Mouse (Mus musculus) embryonic facial prominence, embryonic 14.5 days (tissue): ENCODE data around the gene Mark2. TPM values are rescaled to one million over a fixed set of nuclear protein-coding genes. Genes with fewer than 3 reads are reported as not detected.

ENCODE experiments used
- ATAC-seq: fragments of 200-750 bp; cut with Nextera tagmentation; 2 replicates; pipeline ENCODE4 v1.8.0; 2017; ENCODE audit warnings: low read depth, moderate number of reproducible peaks, moderate TSS enrichment
- DNase-seq: peaks from one replicate; pipeline ENCODE4 v3.0.0-alpha.2; 2015; ENCODE audit warnings: low spot score
- H3K27ac ChIP-seq: fragments of 300-500 bp; sonication (generic); replicated peaks from 2 replicates; pipeline ENCODE4 v1.5.1; 2014; ENCODE audit warnings: low read depth, mild to moderate bottlenecking, low read length, moderate library complexity
- H3K27me3 ChIP-seq: fragments of 300-500 bp; sonication (generic); replicated peaks from 2 replicates; pipeline ENCODE4 v1.6.1; 2014; ENCODE audit warnings: low read length; ENCODE audit not compliant: control insufficient read depth, insufficient read depth
- H3K36me3 ChIP-seq: fragments of 300-500 bp; sonication (generic); 2 replicates; pipeline ENCODE4 v1.6.1; 2014; ENCODE audit warnings: low read length, mixed read lengths; ENCODE audit not compliant: control insufficient read depth, insufficient read depth
- H3K4me1 ChIP-seq: fragments of 300-500 bp; sonication (generic); 2 replicates; pipeline ENCODE4 v1.6.1; 2014; ENCODE audit warnings: antibody characterized with exemption, low read length; ENCODE audit not compliant: control insufficient read depth, insufficient read depth
- H3K4me2 ChIP-seq: fragments of 300-500 bp; sonication (generic); 2 replicates; pipeline ENCODE4 v1.6.1; 2014; ENCODE audit warnings: low read depth, mild to moderate bottlenecking, low read length, moderate library complexity, mixed read lengths
- H3K4me3 ChIP-seq: fragments of 300-500 bp; sonication (generic); 2 replicates; pipeline ENCODE4 v1.5.1; 2014; ENCODE audit warnings: low read depth, mild to moderate bottlenecking, low read length
- H3K9ac ChIP-seq: fragments of 300-500 bp; sonication (generic); 2 replicates; pipeline ENCODE4 v1.6.1; 2014; ENCODE audit warnings: low read depth, mild to moderate bottlenecking, low read length, moderate library complexity, mixed read lengths
- H3K9me3 ChIP-seq: fragments of 300-500 bp; sonication (generic); 2 replicates; pipeline ENCODE4 v1.6.1; 2016; ENCODE audit warnings: low read length; ENCODE audit not compliant: control insufficient read depth
- WGBS: fragments of 180-500 bp; shearing (Covaris S2); extraction: QIAGEN DNeasy Blood & Tissue Kit; methylation state at CpG from one replicate; pipeline ENCODE4 v1.1.7; 2014; 5-methylcytosine and 5-hydroxymethylcytosine counted together
- polyA plus RNA-seq: library from polyadenylated mRNA; unstranded; fragments of >200 nt; fragmentation: Nextera tagmentation; extraction: Ambion mirVana; gene quantifications from 2 replicates; pipeline ENCODE4 v1.2.1, GENCODE M21; 2014

Gene Mark2
- polyA plus RNA-seq, 1 experiment from 2014 or later = 42.1 TPM

- WGBS = 35% methylated on average over 4 of the region's 4 CpGs
- Histone ChIP-seq H3K4me2 (peak overlapping the region; percentile 81), H3K4me1 (peaks cover 24% of the 10 kb centered on the region), H3K27me3 (no peaks in the 10 kb centered on the region), H3K36me3 (peaks cover 4% of the 10 kb centered on the region; the same call in 1 of the 2 replicates), H3K4me3 (peak overlapping the region; percentile 96), H3K9ac (peak overlapping the region; percentile 94), H3K9me3 (no peaks in the 10 kb centered on the region), H3K27ac (no peak overlapping the region)
- ATAC-seq (no peak), DNase-seq (no peak)
These were observed 1.8 kb downstream of the Mark2 start for GRCm38 (mm10) chr19:7339867-7340266.

DNA sequence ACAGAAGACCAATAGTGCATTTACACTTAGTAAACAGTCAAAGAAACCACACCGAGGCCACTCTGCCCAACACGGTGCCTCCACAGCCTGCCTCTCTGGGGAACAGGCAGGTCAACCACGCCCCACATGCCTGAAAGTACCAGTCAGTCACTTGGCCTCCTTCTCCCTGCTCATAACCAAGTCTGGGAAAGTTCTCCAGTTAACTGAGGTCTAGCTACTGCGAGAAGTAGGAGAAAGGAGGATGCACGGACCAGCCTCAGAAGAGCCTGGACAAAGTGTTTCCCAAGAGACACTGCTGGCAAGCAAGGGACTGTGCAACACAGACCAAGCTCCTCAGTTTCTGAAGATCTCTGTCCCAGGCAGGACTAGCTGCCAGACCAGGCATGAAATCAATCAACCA lies 2.6 kb downstream of the Mark2 start:
- peak overlapping the region; percentile 94 for H3K9ac ChIP-seq
- peak overlapping the region; percentile 81 for H3K4me2 ChIP-seq
- no peaks in the 10 kb centered on the region for H3K9me3 ChIP-seq
- peak overlapping the region; percentile 96 for H3K4me3 ChIP-seq
- peaks cover 24% of the 10 kb centered on the region for H3K4me1 ChIP-seq
- 36% methylated on average over 5 of the region's 5 CpGs for WGBS
- DNase-seq = no peak
- peaks cover 4% of the 10 kb centered on the region; the same call in 1 of the 2 replicates for H3K36me3 ChIP-seq
- H3K27me3 ChIP-seq = no peaks in the 10 kb centered on the region
- peak overlapping the region; percentile 1; the same call in 1 of the 2 replicates for H3K27ac ChIP-seq
- ATAC-seq = no peak

GRCm38 (mm10) chr19:7337781-7338342 lies 3.8 kb downstream of the Mark2 start:
- Histone ChIP-seq H3K9ac (peak overlapping the region; percentile 14; the same call in 1 of the 2 replicates), H3K4me2 (peak overlapping the region; percentile 81; the same call in 1 of the 2 replicates), H3K4me3 (no peak overlapping the region), H3K4me1 (peaks cover 24% of the 10 kb centered on the region), H3K9me3 (no peaks in the 10 kb centered on the region), H3K27me3 (no peaks in the 10 kb centered on the region), H3K27ac (0 out of 2 replicates have a peak overlapping the region, but pooled peaks have one; percentile 23), H3K36me3 (peaks cover 4% of the 10 kb centered on the region; the same call in 1 of the 2 replicates)
- ATAC-seq = no peak
- 71% methylated on average over 2 of the region's 2 CpGs for WGBS
- DNase-seq = no peak

GRCm38 (mm10) chr19:7335656-7336055 lies 6.0 kb downstream of the Mark2 start:
- Histone ChIP-seq H3K9ac (no peak overlapping the region), H3K9me3 (no peaks in the 10 kb centered on the region), H3K4me2 (no peak overlapping the region), H3K36me3 (peaks cover 4% of the 10 kb centered on the region; the same call in 1 of the 2 replicates), H3K4me3 (no peak overlapping the region), H3K27ac (no peak overlapping the region), H3K27me3 (no peaks in the 10 kb centered on the region), H3K4me1 (peaks cover 20% of the 10 kb centered on the region)
- 85% methylated on average over 4 of the region's 4 CpGs for whole genome bisulfite sequencing
- ATAC-seq (no peak), DNase-seq (no peak)

DNA sequence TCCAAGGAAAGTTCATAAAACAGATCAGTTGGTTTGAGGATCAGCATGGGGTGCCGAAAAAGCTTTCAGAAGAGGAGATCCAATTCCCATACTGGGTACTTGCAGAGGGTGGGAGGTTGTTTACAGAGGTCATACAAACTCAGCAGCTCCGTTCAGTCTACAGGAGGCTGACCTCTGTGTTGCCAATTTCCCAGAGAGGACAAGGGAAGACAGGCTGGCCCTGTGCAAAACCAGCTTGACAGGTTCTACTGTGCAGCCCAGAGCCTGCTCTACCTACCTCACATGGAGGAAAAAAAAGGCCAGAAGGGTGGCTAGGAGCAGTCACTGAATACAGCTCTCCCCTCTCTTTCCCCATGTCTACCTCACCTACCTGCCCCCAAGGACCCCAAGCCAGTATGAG lies 7.6 kb downstream of the Mark2 start:
- 62% methylated on average over 2 of the region's 2 CpGs for WGBS
- no peak overlapping the region for H3K4me3 ChIP-seq
- DNase-seq (peak; percentile 57), ATAC-seq (peak; percentile 72)
- H3K27ac ChIP-seq = no peak overlapping the region
- peaks cover 11% of the 10 kb centered on the region; the same call in 1 of the 2 replicates for H3K36me3 ChIP-seq
- peaks cover 8% of the 10 kb centered on the region for H3K4me1 ChIP-seq
- no peak overlapping the region for H3K9ac ChIP-seq
- no peaks in the 10 kb centered on the region for H3K9me3 ChIP-seq
- H3K27me3 ChIP-seq = no peaks in the 10 kb centered on the region
- H3K4me2 ChIP-seq = no peak overlapping the region

GRCm38 (mm10) chr19:7321391-7321790 lies 20.3 kb downstream of the Mark2 start:
- H3K4me1 ChIP-seq = no peaks in the 10 kb centered on the region
- no peak overlapping the region for H3K4me2 ChIP-seq
- 88% methylated on average over 3 of the region's 3 CpGs for WGBS
- H3K27ac ChIP-seq = no peak overlapping the region
- no peak overlapping the region for H3K4me3 ChIP-seq
- no peaks in the 10 kb centered on the region for H3K9me3 ChIP-seq
- H3K9ac ChIP-seq = no peak overlapping the region
- H3K27me3 ChIP-seq = no peaks in the 10 kb centered on the region
- DNase-seq (no peak), ATAC-seq (no peak)
- 0 out of 2 replicates have a peak, but pooled peaks cover 4% of the 10 kb centered on the region for H3K36me3 ChIP-seq

- H3K4me3 ChIP-seq = no peak overlapping the region
- H3K9me3 ChIP-seq = no peaks in the 10 kb centered on the region
- ATAC-seq (no peak), DNase-seq (no peak)
- WGBS = 45% methylated on average over 2 of the region's 2 CpGs
- no peaks in the 10 kb centered on the region for H3K27me3 ChIP-seq
- no peaks in the 10 kb centered on the region for H3K4me1 ChIP-seq
- 0 out of 2 replicates have a peak, but pooled peaks cover 4% of the 10 kb centered on the region for H3K36me3 ChIP-seq
- H3K9ac ChIP-seq = no peak overlapping the region
- no peak overlapping the region for H3K27ac ChIP-seq
- no peak overlapping the region for H3K4me2 ChIP-seq
These were observed 21.5 kb downstream of the Mark2 start for GRCm38 (mm10) chr19:7320181-7320580.

GRCm38 (mm10) chr19:7317716-7318115 lies 23.9 kb downstream of the Mark2 start:
- no peaks in the 10 kb centered on the region for H3K27me3 ChIP-seq
- 75% methylated on average over 4 of the region's 4 CpGs for WGBS
- no peak overlapping the region for H3K4me2 ChIP-seq

DNA sequence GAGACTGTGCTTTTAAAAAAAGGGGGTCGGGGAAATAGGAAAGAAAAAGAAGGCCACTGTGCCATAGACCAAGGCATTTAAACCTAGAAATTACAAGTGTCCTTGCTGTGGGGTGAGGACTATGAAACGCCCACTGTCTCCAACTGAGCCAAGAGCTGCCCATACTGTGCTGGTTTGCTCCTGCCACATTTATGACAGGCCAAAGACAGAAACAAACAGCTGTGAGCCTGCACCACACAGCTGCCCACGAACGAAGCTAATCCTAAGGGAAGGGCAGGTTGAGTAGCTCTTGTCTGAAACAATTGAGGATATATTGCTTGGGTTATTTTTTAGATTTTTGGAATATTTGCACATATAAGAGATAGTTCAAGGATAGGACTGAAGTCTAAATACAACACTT lies 24.8 kb downstream of the Mark2 start:
- Histone ChIP-seq H3K9me3 (no peaks in the 10 kb centered on the region), H3K9ac (no peak overlapping the region), H3K36me3 (0 out of 2 replicates have a peak, but pooled peaks cover 4% of the 10 kb centered on the region), H3K27ac (no peak overlapping the region), H3K4me2 (no peak overlapping the region), H3K4me1 (0 out of 2 replicates have a peak, but pooled peaks cover 4% of the 10 kb centered on the region), H3K4me3 (no peak overlapping the region), H3K27me3 (no peaks in the 10 kb centered on the region)
- peak; percentile 70 for DNase-seq
- WGBS = 75% methylated on average over 4 of the region's 4 CpGs
- ATAC-seq = peak; percentile 47; the same call in 1 of the 2 replicates

More at GRCm38 (mm10) chr19:7317716-7318115, 23.9 kb downstream of the Mark2 start:
- Histone ChIP-seq H3K27ac (no peak overlapping the region), H3K9ac (no peak overlapping the region), H3K4me3 (no peak overlapping the region), H3K9me3 (no peaks in the 10 kb centered on the region), H3K36me3 (0 out of 2 replicates have a peak, but pooled peaks cover 4% of the 10 kb centered on the region), H3K4me1 (no peaks in the 10 kb centered on the region)
- ATAC-seq (no peak), DNase-seq (no peak)
